Mouse (Mus musculus) urinary bladder, adult 18-20 months (tissue): ENCODE measurements at regions not wholly inside any gene's neighbourhood (a gene's known extent, or its start where the extent isn't known, plus 50 kb on each side); places are given as distances from the start of the nearest gene placed in this dataset.
"Not testable (repeated sequence)": the region's sequence is repeated elsewhere in the genome, so short reads cannot be mapped to it uniquely, and the experiment has no call there.

Experiments
- DNase-seq, 2 experiments: peaks; one replicate each; pipeline ENCODE4 v3.0.0; 2022; ENCODE audit warnings: low spot score in 2 of 2, mixed read lengths in 2 of 2

DNA sequence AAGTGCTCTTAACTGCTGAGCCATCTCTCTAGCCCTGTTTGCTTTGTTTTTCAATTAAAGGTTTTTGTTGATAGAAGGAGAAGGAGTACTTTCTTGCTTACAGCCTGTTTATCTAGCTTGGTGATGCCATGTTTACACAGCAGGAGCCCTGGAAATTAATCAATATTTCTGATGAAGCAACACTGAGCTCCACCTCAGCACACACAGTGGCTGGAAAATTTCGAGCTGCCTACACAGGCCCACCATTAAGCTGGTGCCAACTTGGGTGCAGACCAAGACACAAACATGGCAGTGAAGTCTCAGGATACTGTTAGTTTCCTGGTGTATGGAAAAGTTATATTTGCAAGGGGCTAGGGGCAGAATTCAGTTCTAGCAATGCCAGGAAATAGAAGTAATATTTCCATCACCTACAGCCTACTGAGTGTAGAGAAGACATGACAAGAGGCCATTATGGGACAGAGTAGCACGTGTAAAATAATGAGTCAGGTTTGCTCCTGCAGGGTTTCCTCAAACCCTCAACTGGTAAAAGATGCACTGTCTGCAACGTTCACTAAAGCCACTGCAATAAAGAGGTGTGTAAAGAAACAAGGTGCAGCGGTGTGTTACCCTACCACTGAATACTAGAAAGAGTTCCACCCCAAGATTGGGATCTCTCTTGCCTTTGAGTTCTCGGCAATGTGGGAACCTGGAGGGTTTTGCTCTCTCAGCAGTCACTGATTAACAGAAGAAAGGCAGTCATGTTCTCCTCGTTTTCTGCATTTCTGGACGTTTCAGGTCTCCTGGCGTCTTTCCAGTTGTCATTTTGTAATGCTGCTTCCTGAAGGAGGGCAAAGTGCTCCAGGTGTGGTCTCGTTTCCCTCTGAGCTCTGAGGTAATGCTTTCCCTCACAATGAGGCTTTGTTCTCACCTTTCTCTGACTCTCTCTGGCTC lies 108.8 kb upstream of the Fhl2 start:
- no peak for DNase-seq

DNA sequence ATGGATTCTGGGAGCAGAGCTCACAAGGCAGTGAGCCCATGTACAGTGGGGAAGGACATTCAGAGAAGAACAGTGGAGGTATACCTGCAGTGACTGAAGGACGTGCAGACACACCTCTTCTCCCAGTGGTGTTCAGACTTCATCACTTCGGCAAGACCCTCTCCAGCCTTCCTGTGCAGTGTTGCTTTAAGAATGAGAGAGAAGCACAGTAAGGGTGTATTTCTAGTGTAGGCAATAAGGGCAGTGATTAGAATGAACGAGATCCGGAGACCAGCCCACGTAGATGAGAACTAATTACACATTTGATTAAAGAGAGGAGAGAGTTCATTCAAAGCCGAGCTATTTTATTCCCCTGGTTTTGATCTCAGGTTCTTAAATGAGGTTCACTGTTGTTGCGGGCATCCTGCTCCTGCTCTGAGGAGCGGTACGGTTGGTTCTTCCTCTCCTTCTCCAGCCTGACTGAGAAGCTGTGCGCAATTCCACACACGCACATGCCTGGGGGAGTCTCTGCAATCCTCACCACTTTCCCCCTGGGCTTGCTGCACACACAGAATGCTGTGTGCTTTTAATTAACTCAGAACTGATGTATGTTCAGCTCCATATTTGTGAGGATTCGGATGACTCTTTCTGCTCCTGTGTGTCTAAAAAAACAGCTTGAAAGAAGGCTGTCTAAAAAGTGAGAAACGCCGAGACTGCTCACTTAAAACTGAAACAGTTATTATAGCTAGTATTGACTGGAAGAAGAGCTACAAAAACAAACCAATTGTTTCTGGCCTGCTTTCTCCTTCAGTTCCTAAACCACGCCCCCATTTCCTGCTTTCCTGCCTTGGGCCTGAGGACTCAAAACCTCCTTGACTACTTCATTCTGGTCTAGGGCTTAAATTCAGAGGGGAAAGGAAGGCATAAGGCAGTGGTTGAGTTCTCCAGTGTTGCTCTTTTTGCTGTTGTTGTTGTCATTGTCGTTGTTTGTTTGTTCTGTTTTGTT lies 114.2 kb upstream of the Fhl2 start:
- no peak for DNase-seq

DNA sequence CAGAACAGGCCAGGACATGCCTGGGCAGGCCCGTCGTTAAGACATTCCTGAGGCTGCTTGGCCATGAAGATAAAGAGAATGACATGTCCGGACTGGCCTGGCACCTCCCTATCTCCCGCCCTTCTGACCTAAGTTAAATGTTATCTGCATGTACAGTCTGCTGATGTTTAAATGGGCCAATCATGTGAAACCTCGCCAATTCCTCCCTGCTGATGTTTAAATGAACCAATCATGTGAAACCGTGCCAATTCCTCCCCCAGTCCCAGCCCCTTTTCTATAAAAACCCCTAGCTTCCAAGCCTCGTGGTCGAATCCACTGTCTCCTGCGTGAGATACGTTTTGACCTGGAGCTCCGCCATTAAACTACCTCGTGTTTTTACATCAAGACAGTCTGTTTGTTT lies 119.5 kb upstream of the Fhl2 start:
- DNase-seq = not testable (repeated sequence)

DNA sequence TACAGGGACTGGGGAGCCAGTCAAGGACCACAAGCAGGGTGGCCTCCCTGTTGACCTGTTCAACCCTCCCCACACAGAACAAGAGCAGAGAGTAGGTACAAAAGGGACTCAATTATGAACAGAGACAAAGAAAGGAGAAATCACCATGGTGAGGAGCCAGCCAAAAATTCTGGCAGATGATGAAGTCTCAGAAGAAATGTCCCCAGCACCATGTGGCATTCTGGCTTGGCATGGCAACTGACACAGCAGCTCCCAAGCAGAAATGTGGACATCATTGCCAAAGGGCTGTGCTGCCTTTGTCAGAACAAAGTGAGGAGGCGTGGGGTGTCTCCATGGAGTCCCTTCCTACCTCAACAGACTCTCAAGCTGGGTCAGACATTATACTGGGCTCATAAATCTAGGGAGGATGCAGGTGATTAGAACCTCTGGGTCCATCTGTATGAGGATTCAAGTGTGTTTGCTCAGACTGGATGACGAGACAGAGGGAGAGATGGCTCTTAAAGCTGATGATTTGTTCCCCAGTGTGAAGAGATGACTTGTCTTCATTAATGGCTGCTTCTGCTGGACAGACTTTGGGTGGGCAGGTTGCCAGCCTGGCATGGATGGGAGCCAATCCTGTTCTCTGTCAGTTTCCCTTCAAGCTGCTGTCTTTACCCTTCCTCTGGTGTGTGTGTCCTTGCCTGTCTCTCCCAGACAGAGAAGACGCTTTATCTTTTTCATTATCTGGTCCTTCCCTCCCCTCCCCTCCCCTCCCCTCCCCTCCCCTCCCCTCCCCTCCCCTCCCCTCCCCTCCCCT lies 120.5 kb upstream of the Fhl2 start:
- no peak for DNase-seq

DNA sequence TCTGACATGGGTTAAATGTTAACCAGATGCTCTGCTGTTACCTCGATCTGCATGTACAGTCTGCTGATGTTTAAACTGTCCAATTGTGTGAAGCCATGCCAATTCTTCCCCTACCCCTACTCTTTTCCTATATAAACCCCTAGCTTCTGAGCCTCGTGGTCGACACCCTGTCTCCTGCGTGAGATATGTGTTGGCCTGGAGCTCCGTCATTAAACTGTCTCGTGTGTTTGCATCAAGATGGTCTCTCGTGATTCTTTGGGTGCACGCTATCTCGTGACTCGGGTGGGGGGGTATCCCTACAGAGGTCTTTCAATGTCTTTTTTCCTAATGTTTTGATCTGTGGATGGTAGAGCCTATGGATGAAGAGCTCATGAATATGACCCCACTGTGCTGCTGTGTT lies 110.9 kb upstream of the Nck2 start:
- DNase-seq = not testable (repeated sequence)

DNA sequence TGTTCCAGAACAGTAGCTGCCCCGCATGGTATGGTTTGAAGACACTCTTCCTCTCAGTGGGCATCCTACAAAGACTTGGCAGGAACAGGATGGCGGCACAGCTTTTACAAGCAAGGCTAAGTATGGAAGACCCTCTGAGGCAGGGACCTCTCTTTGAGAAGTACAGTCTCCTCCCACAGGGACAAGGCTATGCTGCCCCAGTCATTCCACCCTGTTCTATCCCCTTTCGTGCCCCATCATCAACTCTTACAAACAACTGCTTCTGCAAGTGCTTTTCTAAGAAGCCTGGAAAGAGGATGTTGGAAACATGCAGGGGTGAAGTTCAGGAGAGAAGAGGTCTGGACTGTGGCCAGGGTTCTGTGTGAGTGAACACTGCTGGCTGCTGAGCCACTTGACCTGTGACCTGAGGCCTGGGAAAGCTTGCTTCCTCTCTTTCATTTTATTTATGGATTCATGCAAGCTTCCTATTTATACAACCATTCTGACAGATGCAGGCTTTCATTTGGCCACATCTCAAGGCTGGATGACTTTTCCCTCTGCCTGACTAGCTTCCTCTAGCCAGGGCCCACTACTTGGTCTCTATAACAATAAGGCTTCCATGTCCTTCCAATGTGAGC lies 107.1 kb upstream of the Nck2 start:
- no peak for DNase-seq

DNA sequence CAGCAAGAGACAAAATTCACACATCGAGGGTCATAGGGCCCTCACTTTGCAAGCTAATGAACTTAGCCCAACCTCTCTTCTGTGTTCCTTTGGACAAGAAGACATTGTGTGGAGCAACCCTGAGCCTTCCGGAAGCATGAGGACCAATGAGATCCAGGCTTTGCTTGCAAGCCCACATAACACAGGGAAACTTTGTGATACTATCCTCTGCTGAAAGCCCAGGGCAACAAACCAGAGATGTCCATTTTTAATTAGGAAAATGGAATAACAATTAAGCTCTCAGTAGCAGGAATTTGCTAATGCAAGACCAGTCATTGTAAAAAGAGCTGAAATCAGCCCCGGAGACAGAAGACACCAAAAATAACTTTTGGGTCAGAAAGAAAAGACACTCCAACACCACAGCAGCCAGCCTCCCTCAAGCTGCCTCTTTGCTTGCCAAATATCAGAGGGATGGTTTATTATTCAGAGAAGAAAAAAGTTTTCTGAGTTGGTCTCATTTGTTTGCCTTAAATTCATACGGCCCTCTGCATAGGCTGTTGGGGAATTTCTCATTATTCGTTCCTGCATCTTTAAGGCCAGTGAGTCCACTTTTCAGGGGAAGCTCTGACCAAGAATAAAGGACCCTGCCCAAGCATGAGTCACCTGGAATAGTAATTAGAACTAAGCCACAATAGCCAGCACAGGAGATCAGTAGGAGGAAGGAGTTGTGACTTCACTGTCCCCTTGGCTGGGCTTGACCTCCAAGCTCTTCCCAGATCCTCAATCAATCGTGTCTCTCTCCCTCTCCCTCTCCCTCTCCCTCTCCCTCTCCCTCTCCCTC lies 106.1 kb upstream of the Nck2 start:
- no peak for DNase-seq

DNA sequence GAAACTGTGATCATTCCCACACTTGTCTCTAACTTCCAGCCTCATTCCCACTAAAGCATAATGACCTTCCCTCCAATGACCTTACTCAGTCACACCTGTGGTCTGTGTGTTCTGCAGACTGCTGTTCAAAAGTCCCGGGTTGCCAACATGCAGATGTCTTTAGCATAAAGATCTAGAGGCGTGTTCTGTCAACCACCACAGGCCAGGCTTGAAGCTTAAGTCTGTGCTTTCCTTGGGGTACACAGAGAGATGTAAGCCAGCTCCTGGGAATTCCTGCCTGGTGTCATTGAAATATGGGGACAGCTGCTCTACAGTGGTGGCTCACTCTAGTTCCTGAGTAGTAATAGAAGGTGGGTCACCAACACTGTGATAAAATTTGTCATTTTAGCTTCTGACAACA lies 101.5 kb upstream of the Nck2 start:
- DNase-seq = no peak

DNA sequence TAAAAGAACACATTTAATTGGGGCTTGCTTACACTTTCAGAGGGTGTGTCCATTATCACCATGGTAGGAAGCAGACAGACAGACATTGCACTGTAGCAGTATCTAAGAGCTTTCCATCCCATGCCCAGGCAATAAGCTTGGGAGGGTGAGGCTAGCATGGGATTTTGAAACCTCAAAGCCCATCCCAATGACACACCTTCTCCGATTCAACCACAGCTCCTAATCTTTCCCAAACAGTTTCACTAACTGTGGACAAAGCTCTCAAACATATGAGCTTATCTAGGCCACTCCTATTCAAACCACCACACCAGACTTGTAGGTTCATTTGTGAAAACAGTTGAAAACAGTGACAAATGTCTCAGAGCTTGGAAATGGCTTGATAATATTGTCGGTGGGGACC lies 101.0 kb upstream of the Nck2 start:
- DNase-seq = no peak

DNA sequence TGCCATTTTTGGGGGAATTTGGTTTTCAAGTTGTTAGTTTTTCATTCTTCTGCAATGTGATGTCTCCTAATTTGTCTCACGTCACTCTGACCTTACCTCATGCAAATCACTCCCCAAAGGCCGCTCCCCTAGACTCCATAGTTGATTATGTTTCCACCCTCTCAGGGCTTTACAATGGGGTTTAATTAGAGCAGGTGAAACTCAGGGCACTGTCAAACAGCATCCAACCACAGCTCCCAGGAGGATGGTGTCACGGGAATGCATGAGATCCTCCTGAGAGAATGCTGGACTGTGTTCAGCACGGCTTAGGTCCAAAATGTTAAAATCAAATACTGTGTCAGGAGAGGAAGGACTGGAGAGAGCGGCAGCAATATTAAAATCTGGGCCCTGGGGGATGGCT lies 100.4 kb upstream of the Nck2 start:
- no peak for DNase-seq

DNA sequence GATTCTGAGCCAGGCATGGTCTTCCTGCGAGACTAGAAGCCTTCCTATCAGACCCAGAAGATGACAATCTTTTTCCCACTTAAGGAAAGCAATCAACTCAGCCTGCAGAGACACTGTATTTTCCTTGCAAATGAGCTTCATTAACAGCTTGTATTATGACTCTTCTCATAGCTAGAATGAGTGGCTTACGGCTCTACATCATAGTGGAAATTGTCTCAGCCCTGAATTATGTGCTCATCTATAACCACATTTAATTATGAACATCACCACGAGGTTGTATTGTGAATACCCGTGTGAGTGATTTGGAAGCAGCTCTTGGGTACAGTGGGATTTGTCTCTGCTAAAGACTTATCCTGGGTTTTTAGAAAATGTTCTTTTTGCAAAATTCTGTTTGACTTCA lies 97.2 kb upstream of the Nck2 start:
- no peak for DNase-seq

DNA sequence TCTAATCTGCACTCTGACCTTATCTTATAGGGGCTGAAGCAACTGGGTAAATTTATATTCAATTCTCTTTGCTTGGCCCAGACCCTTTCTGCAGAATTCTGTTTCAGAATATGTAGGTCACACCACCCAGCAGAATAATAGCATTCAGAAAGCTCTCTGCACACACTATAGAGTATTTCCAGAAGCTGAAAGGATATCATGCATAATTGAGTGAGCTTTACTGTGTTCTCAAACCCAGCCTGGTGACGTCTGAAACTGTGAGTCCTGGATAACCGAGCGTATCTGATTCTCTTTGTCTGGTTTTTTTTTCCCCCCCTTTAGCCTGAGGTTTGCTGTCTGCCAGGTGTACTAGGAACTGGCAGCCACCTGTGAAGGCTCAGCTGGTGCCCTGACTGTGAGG lies 94.4 kb upstream of the Nck2 start:
- no peak for DNase-seq

DNA sequence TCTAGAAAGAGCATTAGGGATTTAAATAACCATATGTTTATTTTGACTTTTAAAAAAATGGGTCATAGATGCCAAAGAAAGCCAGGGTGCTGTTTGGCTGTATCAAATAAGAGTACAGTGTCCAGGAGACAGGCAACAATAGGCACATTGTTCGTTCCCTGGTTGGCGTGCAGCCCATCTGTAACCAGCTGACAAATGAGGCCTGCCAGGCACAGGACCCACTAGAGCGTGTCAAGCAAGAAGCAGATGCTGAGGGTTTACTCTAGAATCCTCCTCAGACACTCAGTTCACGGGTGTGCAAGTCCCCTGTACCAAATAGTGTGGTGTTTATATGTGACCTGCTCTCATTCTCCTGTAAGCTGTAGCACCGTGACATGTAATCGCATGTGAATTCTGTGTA lies 86.2 kb upstream of the Nck2 start:
- no peak for DNase-seq

DNA sequence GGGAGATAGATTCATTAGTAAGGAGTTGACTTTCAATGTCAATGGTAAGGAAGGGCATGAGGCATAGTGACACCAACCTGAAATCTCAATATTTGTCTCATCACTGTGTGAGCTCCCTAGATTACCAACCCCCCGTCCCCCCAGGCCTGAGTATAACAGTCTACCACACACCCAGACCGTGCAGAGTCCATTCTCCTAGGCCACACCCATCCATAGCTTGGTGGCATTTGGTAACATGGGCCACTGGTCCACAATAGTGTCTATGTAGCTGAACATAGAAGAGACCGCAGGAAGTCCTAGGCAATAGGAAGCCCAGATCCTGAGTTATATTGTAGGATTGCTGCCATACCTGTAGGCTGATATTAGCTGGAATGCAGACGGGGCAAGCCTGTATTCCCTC lies 84.7 kb upstream of the Nck2 start:
- no peak for DNase-seq

DNA sequence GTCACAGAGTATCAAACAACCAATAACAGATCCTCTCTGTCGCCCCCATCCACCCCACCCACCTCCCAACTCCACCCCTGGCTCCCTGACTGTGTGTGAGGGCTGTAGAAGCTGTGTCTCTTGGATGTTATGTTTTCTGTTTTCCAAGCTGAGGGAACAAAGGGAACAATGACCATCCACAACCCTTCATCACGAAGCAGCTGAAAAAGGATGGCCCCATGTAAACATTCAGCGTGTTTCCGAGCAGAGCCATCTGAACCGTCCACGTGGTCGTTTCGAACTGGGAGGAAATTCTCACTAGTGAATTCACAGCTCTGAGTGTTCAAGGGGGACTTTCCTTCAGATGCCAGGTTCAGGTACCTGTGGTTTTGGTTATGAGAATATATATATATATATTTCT lies 84.1 kb upstream of the Nck2 start:
- DNase-seq = no peak

DNA sequence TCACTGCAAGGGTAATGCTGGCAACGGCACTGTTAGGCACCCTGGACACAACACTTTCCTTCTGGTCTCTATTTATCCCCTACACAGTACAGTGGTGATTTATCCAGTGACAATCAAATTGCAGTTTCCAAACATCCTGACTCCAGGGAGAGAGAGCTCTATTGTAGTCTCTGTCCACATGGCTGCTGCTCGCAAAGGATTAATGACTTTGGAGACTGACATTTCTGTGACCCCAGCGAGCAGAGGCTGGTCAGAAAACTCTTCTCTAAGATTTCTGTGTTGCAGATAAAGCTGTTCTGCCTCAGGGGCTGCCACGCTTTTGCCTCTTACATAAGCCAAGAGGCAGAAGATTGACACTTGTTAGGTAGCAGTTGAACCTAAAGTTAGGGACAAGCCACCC lies 83.6 kb upstream of the Nck2 start:
- no peak for DNase-seq

DNA sequence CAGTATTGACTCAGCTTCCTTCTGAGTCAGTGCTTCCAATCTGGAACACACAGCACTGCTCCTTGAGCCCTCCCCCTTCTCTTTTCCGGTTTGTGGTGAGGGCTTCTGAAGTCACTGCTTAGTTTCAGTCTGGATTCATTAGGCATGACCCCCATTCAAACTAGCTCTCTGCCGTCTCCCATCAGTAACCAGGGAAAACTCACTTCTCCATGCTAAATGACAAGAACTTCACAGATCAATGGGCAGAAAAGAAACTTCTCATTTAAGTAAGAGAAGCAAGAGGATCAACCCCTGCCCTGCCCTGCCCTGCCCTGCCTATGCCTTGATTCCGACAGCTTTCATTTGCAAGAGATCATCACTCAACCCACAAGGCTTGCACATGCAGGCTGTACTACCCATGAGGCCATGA lies 82.9 kb upstream of the Nck2 start:
- no peak for DNase-seq

DNA sequence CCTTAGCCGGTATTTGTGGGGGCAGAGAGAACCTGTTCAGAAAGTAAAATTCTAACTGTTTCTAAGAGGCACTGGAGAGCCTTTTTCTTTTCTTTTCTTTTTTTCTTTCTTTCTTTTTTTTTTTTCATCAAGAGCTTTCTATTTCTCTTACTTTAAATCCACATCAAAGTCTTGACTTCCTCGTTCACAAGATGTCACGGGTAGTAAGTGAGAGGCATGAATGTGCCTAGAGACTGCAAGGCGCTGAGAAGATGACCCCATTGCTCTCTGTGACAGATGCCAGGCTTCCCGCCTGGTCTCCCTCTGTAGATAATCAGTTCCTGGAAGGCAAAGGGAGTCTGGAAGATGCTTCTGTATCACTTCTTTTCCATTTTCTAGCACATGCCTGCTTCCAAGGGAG lies 82.2 kb upstream of the Nck2 start:
- no peak for DNase-seq

DNA sequence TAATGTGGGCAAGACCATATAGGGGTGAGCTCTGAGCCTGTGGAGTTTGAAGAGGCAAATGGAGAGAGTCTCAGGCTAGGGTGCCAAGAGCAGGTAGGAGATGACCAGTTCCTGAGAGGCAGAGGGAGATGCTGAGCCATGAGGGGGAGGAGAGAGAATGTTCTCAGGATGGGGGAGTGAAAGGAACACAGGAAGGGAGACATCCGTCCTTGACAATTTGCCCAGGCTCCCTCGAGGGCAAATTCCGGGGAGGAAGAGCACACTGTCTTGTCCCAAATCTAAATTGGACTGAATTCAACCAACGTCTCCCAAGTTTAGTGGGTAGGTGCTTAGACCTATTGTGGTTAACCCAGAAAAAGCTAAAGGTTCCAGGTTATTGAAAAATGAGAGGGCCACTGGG lies 81.2 kb upstream of the Nck2 start:
- no peak for DNase-seq

DNA sequence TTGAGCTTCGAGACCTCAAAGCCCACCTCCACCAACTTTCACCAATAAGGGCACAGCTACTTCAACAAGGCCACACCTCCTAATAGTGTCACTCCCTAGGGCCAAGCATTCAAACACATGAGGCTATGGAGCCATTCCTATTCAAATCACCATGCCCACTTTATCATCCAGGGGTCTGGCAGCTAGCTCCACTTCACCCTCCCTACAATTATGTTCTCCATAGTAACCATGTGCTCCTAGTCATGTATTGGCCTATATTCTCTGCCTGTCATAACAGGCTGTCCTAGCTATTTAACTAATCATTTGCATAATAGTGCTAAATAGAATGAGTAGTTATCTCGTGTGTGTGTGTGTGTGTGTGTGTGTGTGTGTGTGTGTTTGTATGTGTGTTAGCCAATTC lies 77.9 kb upstream of the Nck2 start:
- DNase-seq = no peak
